Mouse (Mus musculus) frontal cortex, postnatal 36 days (tissue): ENCODE measurements at regions not wholly inside any gene's neighbourhood (a gene's known extent, or its start where the extent isn't known, plus 50 kb on each side); places are given as distances from the start of the nearest gene placed in this dataset.

Experiments
- DNase-seq, 2 experiments: peaks; one replicate each; pipeline ENCODE4 v3.0.0; 2022; ENCODE audit warnings: low spot score in 2 of 2

GRCm38 (mm10) chr10:96786903-96787571 lies 170.2 kb downstream of the Btg1 start:
- DNase-seq = no peak

DNA sequence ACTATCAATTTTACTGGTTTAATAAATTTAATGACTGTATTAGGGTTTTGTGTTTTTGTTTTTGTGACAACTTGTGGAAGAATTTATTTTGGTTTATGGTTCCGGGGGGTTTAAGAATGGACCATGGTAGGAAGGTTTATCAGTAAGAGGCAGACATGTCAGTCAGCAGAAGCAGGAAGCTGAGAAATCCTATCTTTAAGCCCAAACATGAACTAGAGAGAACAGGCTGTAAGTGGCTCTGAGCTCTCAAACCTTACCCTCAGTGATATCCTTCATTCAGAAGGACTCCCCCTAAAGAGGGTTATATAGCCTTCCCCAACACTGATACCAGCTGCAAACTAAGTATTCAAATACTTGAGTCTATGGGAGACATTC lies 170.8 kb downstream of the Btg1 start:
- no peak for DNase-seq

DNA sequence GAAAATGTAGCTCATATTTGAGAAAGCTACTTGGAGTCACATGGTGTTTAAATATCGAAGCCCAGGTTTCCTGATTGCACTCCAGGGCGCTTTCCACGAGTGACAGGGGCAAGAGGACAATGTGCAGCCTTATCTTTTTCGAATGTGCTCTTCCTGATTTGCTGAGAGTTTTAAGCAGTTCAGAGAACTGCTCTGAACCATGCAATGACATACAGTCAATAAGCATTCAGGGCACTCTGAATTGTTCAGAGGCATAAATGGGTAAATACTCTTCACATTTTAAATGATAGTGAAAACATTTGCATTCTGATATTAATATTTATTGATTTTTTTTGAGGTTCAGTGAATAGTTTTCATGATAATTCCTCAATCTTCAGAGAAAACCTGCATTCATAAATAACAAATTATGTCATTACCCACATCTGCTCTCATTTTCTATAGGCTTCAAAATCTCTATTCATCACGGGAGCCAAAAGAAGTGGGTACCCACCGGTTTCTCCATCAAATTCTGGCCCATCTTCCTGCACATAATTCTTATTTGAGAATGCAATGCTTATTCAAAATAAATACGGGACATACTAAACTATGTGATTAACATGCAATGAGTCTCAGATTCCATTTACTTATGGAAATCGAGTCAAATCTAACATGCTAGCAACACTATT lies 171.7 kb downstream of the Btg1 start:
- no peak for DNase-seq

DNA sequence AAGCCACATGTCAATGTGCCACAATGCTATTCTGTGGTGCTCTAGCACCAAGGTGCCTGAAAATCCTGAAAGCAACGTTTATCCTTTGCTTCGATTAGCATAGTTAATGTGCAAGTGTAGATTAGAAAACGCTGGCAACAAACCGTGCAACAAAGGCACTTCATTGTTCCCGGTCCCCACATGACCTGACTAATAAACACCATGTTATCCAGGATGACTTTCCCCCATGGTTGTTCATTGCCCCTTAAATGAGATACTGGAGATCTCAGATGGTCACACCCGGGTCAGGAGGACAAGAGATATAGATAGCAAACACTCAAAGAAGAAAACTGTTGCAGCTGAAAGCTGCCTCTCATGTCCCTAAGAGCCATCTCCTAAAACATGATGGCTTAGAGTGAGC lies 180.3 kb downstream of the Btg1 start:
- DNase-seq = no peak

DNA sequence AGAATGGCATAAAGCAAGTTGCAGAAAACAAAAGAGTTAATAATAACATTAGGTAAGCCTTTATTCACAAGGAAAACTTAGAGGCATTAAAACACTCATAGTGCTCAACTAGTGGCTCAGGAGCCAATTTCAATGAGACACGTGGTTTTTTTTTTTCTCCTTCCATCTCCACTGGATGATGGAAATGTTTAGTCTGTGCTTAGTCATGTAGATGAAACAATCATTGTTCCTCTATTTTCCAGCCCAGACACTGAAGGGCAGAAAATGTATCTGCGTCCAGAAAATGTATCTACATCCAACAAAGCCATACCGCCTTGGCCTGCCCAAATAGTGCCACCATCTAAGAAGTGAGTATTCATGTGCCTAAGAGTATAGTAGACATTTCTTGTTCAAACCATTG lies 184.0 kb downstream of the Btg1 start:
- DNase-seq = no peak

DNA sequence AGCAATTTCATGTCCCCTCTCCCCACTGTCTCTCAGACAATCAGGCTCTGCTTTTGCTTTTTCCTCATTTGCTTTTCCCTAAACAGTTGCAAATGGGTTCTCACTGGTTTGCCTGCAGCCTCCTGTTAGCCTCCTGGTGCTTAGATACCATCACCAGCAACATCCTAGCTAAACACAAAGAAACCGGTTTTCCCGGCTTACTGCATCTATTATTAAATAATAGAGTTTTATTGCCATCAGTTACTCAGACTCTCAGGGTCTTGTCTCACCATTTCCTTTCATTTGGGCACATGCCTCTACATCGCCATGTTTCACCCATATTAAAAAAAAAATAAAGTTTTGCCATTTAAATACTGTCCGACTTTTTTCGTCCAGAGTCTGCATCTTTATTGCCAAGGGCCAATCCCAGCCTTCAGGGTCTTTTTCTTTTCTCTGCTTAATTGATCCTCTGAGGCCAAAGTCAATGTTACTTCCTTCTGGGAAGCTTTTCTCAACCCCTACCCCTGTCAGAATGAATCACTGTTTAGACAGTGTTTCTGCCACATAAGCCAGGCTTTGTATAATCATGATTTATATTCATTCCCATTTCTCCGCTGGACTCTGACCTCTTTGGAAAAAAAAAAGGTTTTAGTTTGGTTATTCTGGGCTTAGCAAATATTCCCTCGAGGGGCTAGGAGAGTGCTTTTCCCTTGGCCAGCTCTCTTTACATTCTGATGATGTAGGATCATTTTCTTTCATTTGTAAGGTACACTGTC lies 187.4 kb downstream of the Btg1 start:
- no peak for DNase-seq

GRCm38 (mm10) chr10:96806579-96806978 lies 189.8 kb downstream of the Btg1 start:
- no peak for DNase-seq

GRCm38 (mm10) chr10:96821852-96822251 lies 205.0 kb downstream of the Btg1 start:
- no peak for DNase-seq

DNA sequence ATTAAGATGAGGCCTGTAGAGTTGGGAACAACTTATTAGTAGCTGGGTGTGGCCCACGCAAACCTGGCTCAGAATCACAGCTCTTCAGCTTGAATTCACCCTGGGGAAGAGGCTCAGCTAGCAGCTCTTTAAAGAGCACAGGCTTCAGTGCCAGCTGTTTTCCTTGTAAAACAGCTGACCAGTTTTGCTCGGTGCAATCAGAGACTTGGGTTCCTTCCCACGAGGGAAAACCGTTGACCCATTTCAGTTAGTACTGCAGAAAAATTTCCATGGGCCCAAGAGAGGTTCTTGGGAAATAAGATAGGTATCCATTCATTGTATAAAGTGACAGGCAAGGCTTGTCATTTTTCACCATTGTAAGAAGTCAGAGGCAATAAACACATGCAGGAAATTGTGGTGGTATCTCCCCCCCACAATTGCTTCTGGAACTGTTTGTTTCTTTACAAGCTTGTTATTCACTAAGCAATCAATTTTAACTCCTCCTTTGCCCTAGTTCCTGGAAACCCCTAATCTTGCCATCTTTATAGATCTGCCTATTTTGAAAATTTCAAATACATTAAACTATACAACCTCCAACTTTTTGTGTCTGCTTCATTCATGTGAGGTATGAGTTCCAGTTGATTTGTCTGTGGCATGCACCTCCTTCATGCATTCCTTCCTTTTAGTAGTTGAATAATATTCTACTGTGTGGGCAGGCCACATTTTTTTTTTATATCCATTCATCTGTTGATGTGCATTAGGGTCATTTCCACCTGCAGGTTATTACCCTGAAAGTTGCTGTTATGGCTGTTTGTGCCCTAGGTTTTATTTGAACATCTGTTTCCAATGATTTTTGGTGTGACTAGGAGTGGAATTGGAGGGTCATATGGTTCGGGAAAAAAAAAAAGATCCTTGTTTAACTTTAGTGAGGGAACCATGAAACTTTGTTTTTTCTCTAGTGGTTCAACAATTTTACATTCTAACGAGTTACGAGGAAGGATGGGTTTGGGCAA lies 205.8 kb downstream of the Btg1 start:
- DNase-seq = peak in 1 of 2 experiments; percentile 3

DNA sequence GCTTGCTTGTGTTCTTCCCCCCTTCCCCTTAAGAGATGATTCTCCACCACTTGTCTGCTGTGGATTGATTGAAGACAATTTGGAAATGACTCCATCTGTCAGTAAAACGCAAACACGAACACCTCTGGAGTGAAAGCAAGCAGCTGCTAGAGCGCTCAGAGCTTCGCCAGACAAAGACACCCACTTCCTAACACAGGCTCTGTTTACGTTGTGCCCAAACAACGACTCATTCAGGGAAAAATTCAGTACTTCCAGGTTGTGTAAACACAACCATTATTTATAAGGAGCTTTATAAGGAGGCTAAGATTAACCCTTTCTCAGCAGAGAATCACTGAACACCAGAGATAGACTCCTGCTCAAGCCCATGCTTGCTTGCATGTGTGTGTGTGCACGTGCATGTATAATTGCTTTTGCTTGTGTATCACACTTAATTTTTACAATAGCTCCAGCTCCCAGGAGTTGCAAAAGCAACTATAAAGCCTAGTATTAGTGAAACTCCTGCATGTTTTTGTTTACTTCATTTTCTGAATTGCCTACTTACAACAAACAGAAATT lies 209.5 kb downstream of the Btg1 start:
- DNase-seq = no peak

- no peak for DNase-seq
Measured at GRCm38 (mm10) chr10:96827971-96828370, 211.2 kb downstream of the Btg1 start.

DNA sequence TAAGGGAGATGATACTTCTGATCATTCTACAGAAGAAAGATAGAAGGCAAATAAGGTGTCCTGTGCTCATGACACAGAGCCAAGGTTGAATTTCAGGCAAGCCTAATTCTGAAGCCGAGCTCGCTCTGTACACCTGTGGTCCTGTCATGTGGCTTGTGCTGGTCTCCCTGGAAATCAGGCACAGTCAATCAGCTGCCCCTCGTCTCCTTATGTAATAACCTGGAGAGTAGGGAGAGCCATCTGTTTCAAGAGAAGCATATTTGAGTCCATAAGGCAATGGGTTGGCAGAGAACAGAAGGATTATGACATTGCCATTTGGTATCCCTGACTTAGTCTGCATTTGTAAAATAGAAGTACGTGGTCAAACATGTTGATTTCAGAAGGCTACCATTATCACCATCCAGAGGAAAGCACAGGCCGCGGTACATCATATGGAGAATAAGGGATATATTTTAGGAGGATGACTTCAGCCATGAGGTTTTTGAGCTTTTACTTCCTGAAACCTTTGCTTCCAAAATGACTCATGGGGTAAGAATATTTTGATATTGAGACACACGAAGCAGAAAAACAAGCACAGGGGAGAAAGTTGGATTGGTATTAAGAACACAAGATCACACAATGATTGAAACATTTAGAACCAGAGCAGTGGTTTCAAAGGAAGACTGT lies 211.9 kb downstream of the Btg1 start:
- no peak for DNase-seq

- no peak for DNase-seq
Measured at GRCm38 (mm10) chr10:96831071-96831470, 214.3 kb downstream of the Btg1 start.

GRCm38 (mm10) chr10:96837230-96837629 lies 220.4 kb downstream of the Btg1 start:
- DNase-seq = no peak

- DNase-seq = no peak
Measured at GRCm38 (mm10) chr10:96841128-96841527, 224.3 kb downstream of the Btg1 start.

DNA sequence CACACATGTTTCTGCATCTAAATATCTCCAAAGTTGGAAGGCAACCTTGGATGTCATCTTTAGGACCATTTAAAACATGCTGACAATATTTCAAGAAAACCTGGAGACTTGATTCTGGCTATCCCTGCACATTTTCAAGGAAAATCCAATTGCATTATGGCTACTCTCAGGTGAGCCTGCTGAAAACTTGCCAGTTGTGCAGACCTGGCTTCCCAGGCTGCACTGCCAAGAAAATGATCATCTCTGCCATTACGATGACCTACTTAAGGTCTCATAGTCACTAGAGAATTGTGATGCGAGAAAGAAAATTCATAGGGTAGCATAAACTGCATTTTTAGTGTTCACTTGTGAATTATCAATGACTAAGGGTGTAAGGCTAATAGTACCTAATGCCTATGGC lies 225.2 kb downstream of the Btg1 start:
- DNase-seq = no peak

GRCm38 (mm10) chr10:96845906-96846305 lies 229.1 kb downstream of the Btg1 start:
- DNase-seq = no peak

- no peak for DNase-seq
Measured at GRCm38 (mm10) chr10:96847028-96847427, 230.2 kb downstream of the Btg1 start.

DNA sequence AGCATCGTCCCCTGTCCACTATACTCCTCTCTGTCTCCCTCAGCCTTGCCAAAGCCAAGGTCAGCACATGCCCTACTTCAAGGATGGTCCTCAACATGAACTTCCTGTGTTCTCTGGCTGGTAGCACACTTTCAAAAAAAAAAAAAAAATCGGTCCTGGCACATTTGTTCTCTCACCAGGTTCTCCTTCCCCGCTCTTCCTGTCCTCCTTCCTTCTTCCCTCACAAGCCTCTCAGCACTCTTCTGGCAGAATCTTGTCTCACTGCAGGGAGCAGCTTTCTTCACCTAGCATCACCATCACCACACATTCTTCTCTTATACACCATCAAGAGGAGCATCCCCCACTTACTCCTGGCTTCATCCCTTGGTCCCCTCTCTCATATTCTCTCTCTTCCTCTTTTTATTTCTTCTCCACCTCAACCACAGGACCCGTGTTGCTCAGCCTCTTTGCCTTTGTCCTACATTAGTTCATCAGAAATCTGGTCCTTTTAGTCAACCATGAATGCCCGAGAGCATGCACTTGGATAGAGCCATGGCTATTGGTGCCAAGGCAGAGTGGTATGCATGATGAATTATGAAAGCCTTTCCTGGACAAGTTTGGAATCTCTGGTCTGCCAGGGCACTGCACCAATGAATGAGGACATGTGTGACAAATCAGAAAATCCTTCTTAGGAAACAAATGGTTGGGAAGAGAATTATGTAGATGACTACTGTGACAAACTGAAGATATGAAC lies 230.8 kb downstream of the Btg1 start:
- no peak for DNase-seq

DNA sequence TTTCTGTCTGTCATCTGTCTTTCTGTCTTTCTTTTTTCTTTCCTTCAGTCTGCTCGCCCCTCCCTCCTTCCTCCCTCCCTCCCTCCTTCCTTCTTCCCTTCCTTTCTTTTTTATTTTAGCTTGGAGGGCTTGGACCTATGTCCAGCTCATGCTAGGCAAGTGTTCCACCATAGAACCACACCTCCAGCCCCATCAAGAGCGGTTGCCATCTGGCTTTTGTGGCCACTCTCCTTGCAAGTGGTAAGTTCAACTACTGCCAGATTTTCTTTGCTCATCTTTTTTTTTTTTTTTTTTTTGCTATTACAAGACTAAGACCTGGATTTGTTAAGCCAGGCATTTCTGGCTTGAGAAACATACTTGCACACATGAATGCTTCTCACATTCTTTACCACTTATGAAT lies 231.7 kb downstream of the Btg1 start:
- no peak for DNase-seq
